Mouse (Mus musculus) liver, embryonic 14.5 days (tissue): ENCODE measurements around the gene Sec23ip. TPM values are rescaled to one million over a fixed set of nuclear protein-coding genes. Genes with fewer than 3 reads are reported as not detected.
"Not testable (repeated sequence)": the region's sequence is repeated elsewhere in the genome, so short reads cannot be mapped to it uniquely, and the experiment has no call there.

Experiments
- ATAC-seq: fragments of 200-750 bp; cut with Nextera tagmentation; 2 replicates; pipeline ENCODE4 v1.8.0; 2017; ENCODE audit warnings: moderate number of reproducible peaks, mild to moderate bottlenecking, moderate library complexity; ENCODE audit not compliant: insufficient read depth
- DNase-seq, 3 experiments: peaks; one replicate each; pipeline ENCODE4 v3.0.0-alpha.2; 2012 to 2013; ENCODE audit warnings: low read depth in 3 of 3, low spot score in 3 of 3
- H3K27ac ChIP-seq: fragments of 300-500 bp; sonication (generic); 2 replicates; pipeline ENCODE4 v1.5.1; 2014; ENCODE audit warnings: moderate library complexity, mild to moderate bottlenecking, control low read depth, inconsistent platforms
- H3K27me3 ChIP-seq: fragments of 300-500 bp; sonication (generic); 2 replicates; pipeline ENCODE4 v1.6.1; 2014; ENCODE audit warnings: mild to moderate bottlenecking, low read length, moderate library complexity; ENCODE audit not compliant: control insufficient read depth, insufficient read depth
- H3K36me3 ChIP-seq: fragments of 300-500 bp; sonication (generic); replicated peaks from 2 replicates; pipeline ENCODE4 v1.6.1; 2014; ENCODE audit warnings: low read depth; ENCODE audit not compliant: control insufficient read depth, insufficient read depth
- H3K4me1 ChIP-seq, 2 experiments: fragments of 200-500 bp in 1 of 2; fragments of 300-500 bp in 1 of 2; sonication (generic) in 1 of 2; replicated peaks; 2 replicates each; pipeline ENCODE4 v1.6.1; 2012 to 2014; ENCODE audit warnings: antibody characterized with exemption in 1 of 2, inconsistent platforms in 1 of 2, low read length in 1 of 2; ENCODE audit not compliant: control insufficient read depth in 2 of 2, insufficient read depth in 2 of 2
- H3K4me2 ChIP-seq: fragments of 300-500 bp; sonication (generic); 2 replicates; pipeline ENCODE4 v1.6.1; 2014; ENCODE audit warnings: low read depth, mild to moderate bottlenecking, control low read depth, moderate library complexity
- H3K4me3 ChIP-seq, 2 experiments: fragments of 200-500 bp in 1 of 2; fragments of 300-500 bp in 1 of 2; sonication (generic) in 1 of 2; 2 replicates each; pipeline ENCODE4 v1.5.1; 2012 to 2014; ENCODE audit warnings: low read depth in 2 of 2, low read length in 2 of 2, mild to moderate bottlenecking in 2 of 2, control low read depth in 1 of 2, inconsistent platforms in 1 of 2, moderate library complexity in 1 of 2; ENCODE audit not compliant: insufficient read depth in 1 of 2
- H3K9ac ChIP-seq: fragments of 300-500 bp; sonication (generic); replicated peaks from 2 replicates; pipeline ENCODE4 v1.6.1; 2014; ENCODE audit warnings: mild to moderate bottlenecking, control low read depth, moderate library complexity
- H3K9me3 ChIP-seq: fragments of 300-500 bp; sonication (generic); 2 replicates; pipeline ENCODE4 v1.6.1; 2016; ENCODE audit warnings: low read length, mixed read lengths; ENCODE audit not compliant: control insufficient read depth
- CTCF ChIP-seq: IDR thresholded peaks from 2 replicates; pipeline ENCODE4 v1.5.1; 2016; ENCODE audit warnings: antibody characterized with exemption, low read depth, control low read depth
- EP300 ChIP-seq: IDR thresholded peaks from 2 replicates; pipeline ENCODE4 v1.6.1; 2016; ENCODE audit warnings: antibody characterized with exemption, low read depth
- WGBS: fragments of 180-500 bp; shearing (Covaris S2); extraction: QIAGEN DNeasy Blood & Tissue Kit; methylation state at CpG from one replicate; pipeline ENCODE4 v1.1.7; 2014; ENCODE audit not compliant: insufficient replicate concordance; 5-methylcytosine and 5-hydroxymethylcytosine counted together
- polyA plus RNA-seq, 2 experiments: library from polyadenylated mRNA; depleted of rRNA in 1 of 2; stranded (reverse) in 1 of 2; unstranded in 1 of 2; fragments of >200 nt; fragmentation: Nextera tagmentation in 1 of 2; extraction: Ambion mirVana in 1 of 2; gene quantifications; 2 replicates each; pipeline versions ENCODE4 v1.2.1 to v1.2.3; 2012 to 2014

The Sec23ip gene
- polyA plus RNA-seq (2012; rRNA removed) = 7.9 and 10.4 TPM in 2 replicates
- 14.7 and 15.7 TPM in 2 replicates for polyA plus RNA-seq (2014; fragmentation: Nextera tagmentation; extraction: Ambion mirVana)

- H3K4me2 ChIP-seq = peak within 1 kb of the TSS; percentile 78
- peak within 1 kb of the TSS; percentile 16; the same call in 1 of the 2 replicates for H3K27ac ChIP-seq
- peaks cover under 1% of the 10 kb centered on the region for H3K36me3 ChIP-seq
- TF ChIP-seq CTCF (no peak), EP300 (peak; percentile 77)
- DNase-seq (peak; percentile 97), ATAC-seq (peak; percentile 79)
- under 1% methylated on average over 55 of the region's 55 CpGs for WGBS
- H3K9ac ChIP-seq = peak within 1 kb of the TSS; percentile 76
- H3K4me1 ChIP-seq = peaks cover 43 to 44% of the 10 kb centered on the region in 2 experiments
- no peaks in the 10 kb centered on the region for H3K27me3 ChIP-seq
- peak within 1 kb of the TSS; percentile 77 to 82 for H3K4me3 ChIP-seq
- H3K9me3 ChIP-seq = no peaks in the 10 kb centered on the region
Measured at GRCm38 (mm10) chr7:128744684-128745485, at the start of gene Sec23ip. Gene Sec23ip (plus strand): TSS chr7:128744943.

GRCm38 (mm10) chr7:128699959-128700358 is 44.8 kb upstream of the Sec23ip start:
- not testable (repeated sequence) for H3K4me3 ChIP-seq, H3K9ac ChIP-seq, H3K4me1 ChIP-seq, H3K4me2 ChIP-seq, H3K27me3 ChIP-seq, DNase-seq, H3K9me3 ChIP-seq, H3K27ac ChIP-seq
- 44% methylated on average over 6 of the region's 6 CpGs for WGBS
- peak; percentile 43; the same call in 1 of the 2 replicates for ATAC-seq
- H3K36me3 ChIP-seq = peaks cover 50% of the 10 kb centered on the region

- Histone ChIP-seq H3K36me3 (peaks cover 66% of the 10 kb centered on the region), H3K9me3 (no peaks in the 10 kb centered on the region), H3K4me2 (no peak overlapping the region), H3K27ac (no peak overlapping the region), H3K4me3 (no peak overlapping the region), H3K27me3 (no peaks in the 10 kb centered on the region), H3K4me1 (no peaks in the 10 kb centered on the region), H3K9ac (no peak overlapping the region)
- DNase-seq (peak; percentile 25 to 34 (median 33)), ATAC-seq (peak; percentile 62; the same call in 1 of the 2 replicates)
- WGBS = 26% methylated on average over 4 of the region's 4 CpGs
- TF ChIP-seq CTCF (peak; percentile 99), EP300 (no peak)
Measured at GRCm38 (mm10) chr7:128705735-128706134, 39.0 kb upstream of the Sec23ip start.

- no peaks in the 10 kb centered on the region for H3K4me1 ChIP-seq
- H3K4me3 ChIP-seq = no peak overlapping the region
- no peak overlapping the region for H3K4me2 ChIP-seq
- no peak overlapping the region for H3K27ac ChIP-seq
- WGBS = 68% methylated on average over 4 of the region's 4 CpGs
- DNase-seq (no peak), ATAC-seq (no peak)
- TF ChIP-seq EP300 (no peak), CTCF (no peak)
- peaks cover 48% of the 10 kb centered on the region for H3K36me3 ChIP-seq
- H3K9ac ChIP-seq = no peak overlapping the region
- H3K27me3 ChIP-seq = no peaks in the 10 kb centered on the region
- no peaks in the 10 kb centered on the region for H3K9me3 ChIP-seq
Measured at GRCm38 (mm10) chr7:128717991-128718390, 26.8 kb upstream of the Sec23ip start.

- Histone ChIP-seq H3K4me1 (peaks cover 0 to 9% of the 10 kb centered on the region in 2 experiments; a peak in 1 of 4 replicates), H3K4me3 (no peak overlapping the region), H3K4me2 (no peak overlapping the region), H3K36me3 (peaks cover 13% of the 10 kb centered on the region), H3K9ac (no peak overlapping the region), H3K9me3 (no peaks in the 10 kb centered on the region), H3K27ac (no peak overlapping the region), H3K27me3 (no peaks in the 10 kb centered on the region)
- ATAC-seq (peak; percentile 71), DNase-seq (peak in 2 of 3 experiments; percentile 49 to 54)
- TF ChIP-seq EP300 (no peak), CTCF (peak; percentile 70)
- WGBS = 26% methylated on average over 4 of the region's 4 CpGs
Measured at GRCm38 (mm10) chr7:128724761-128725160, 20.0 kb upstream of the Sec23ip start.
